Mouse (Mus musculus): ENCODE measurements around the gene Tom1l2.

- TF ChIP-seq POLR2A (IDR thresholded peaks at IDR 0.05; ENCODE audit: control insufficient read depth, low read depth, low read length) (no peak), CTCF (IDR thresholded peaks at IDR 0.05; ENCODE audit: control insufficient read depth, insufficient read depth, insufficient replicate concordance, low read depth, low read length) (no peak)
These were observed 146.5 kb downstream of the Tom1l2 start for GRCm38 (mm10) chr11:60206207-60206606.

Measured in testis, adult 2 months (tissue).